Comparison of ENCODE assay signal across 8 mouse cellular contexts in genomic region chr16:15084147-15084752, GRCm38 (mm10).
DNase-seq lines count a peak whose midpoint lies in the region; ATAC-seq and TF ChIP-seq lines count a peak whose summit lies in the region.

No protein-coding gene starts in this region.

- DNase-seq in liver, adult 2 months (ENCODE audit: extremely low read depth, low read depth, low spot score): no peak
- DNase-seq in liver: no peak
- DNase-seq in lung, adult 18-20 months: no peak
- no peak for DNase-seq in kidney, postnatal 4 days

- ATAC-seq in embryonic facial prominence, embryonic 15.5 days (ENCODE audit: insufficient number of reproducible peaks, low FRiP score, low TSS enrichment, low read depth): peak; percentile 41
- ATAC-seq in intestine, postnatal 0 days: no peak
- ATAC-seq in erythroid progenitor cell, adult 5-6 weeks (replicated peaks; ENCODE audit: low FRiP score, poor library complexity, severe bottlenecking): no peak

- H3K27me3 ChIP-seq in liver, adult 2 months (ENCODE audit: control insufficient read depth, insufficient read depth, low read length): no peaks in the 10 kb centered on the region; the same call in 1 of the 2 replicates
- H3K27me3 ChIP-seq in embryonic facial prominence, embryonic 15.5 days: no peaks in the 10 kb centered on the region
- no peaks in the 10 kb centered on the region for H3K27me3 ChIP-seq in intestine, postnatal 0 days (replicated peaks; ENCODE audit: control insufficient read depth, insufficient read depth, low read length)

- H3K4me2 ChIP-seq in embryonic facial prominence, embryonic 15.5 days (replicated peaks): peak overlapping the region; percentile 80
- peak overlapping the region; percentile 63 for H3K4me2 ChIP-seq in intestine, postnatal 0 days (replicated peaks; ENCODE audit: low read depth)

- 27% methylated on average over 10 of the region's 10 CpGs for WGBS in liver, adult 2 months
- 9% methylated on average over 10 of the region's 10 CpGs for WGBS in embryonic facial prominence, embryonic 15.5 days
- WGBS in intestine, postnatal 0 days: 36% methylated on average over 10 of the region's 10 CpGs
- WGBS in olfactory bulb, adult 2 months: 39% methylated on average over 10 of the region's 10 CpGs

- no peaks in the 10 kb centered on the region for H3K9me3 ChIP-seq in embryonic facial prominence, embryonic 15.5 days (replicated peaks)
- no peaks in the 10 kb centered on the region for H3K9me3 ChIP-seq in intestine, postnatal 0 days (ENCODE audit: control insufficient read depth)

- no peaks in the 10 kb centered on the region for H3K36me3 ChIP-seq in liver, adult 2 months (ENCODE audit: control insufficient read depth, insufficient read depth, low read length)
- no peaks in the 10 kb centered on the region for H3K36me3 ChIP-seq in embryonic facial prominence, embryonic 15.5 days
- no peaks in the 10 kb centered on the region for H3K36me3 ChIP-seq in intestine, postnatal 0 days (ENCODE audit: control insufficient read depth, insufficient read depth)

- no peak for TF ChIP-seq CTCF in liver, adult 2 months (IDR thresholded peaks at IDR 0.05; ENCODE audit: low read depth, low read length)
- TF ChIP-seq CTCF in intestine, postnatal 0 days (IDR thresholded peaks at IDR 0.05; ENCODE audit: low read depth): no peak
- TF ChIP-seq CTCF in olfactory bulb, adult 2 months (IDR thresholded peaks at IDR 0.05; ENCODE audit: insufficient read depth, low read depth, low read length): no peak

- H3K79me2 ChIP-seq in liver, adult 2 months (ENCODE audit: control insufficient read depth, insufficient read depth, low read length): no peaks in the 10 kb centered on the region

- no peak overlapping the region for H3K9ac ChIP-seq in liver, adult 2 months (ENCODE audit: low read depth, low read length)
- peak overlapping the region; percentile 46 for H3K9ac ChIP-seq in embryonic facial prominence, embryonic 15.5 days
- no peak overlapping the region for H3K9ac ChIP-seq in intestine, postnatal 0 days (ENCODE audit: low read depth, low read length)

- peak overlapping the region; percentile 39; the same call in 1 of the 2 replicates for H3K27ac ChIP-seq in liver, adult 2 months (replicated peaks; ENCODE audit: insufficient read depth, low read depth, low read length)
- H3K27ac ChIP-seq in embryonic facial prominence, embryonic 15.5 days (replicated peaks): peak overlapping the region; percentile 96
- H3K27ac ChIP-seq in intestine, postnatal 0 days (ENCODE audit: low read depth, low read length): peak overlapping the region; percentile 31; the same call in 1 of the 2 replicates
- no peak overlapping the region for H3K27ac ChIP-seq in olfactory bulb, adult 2 months (ENCODE audit: insufficient read depth, low read depth, low read length)

- no peaks in the 10 kb centered on the region for H3K4me1 ChIP-seq in liver, adult 2 months (ENCODE audit: control insufficient read depth, insufficient read depth, low read length)
- H3K4me1 ChIP-seq in embryonic facial prominence, embryonic 15.5 days: peaks cover 17% of the 10 kb centered on the region
- no peaks in the 10 kb centered on the region for H3K4me1 ChIP-seq in intestine, postnatal 0 days (replicated peaks; ENCODE audit: control insufficient read depth, insufficient read depth, low read length)
- peaks cover 8% of the 10 kb centered on the region for H3K4me1 ChIP-seq in olfactory bulb, adult 2 months (ENCODE audit: control insufficient read depth, insufficient read depth, low read length)

- H3K4me3 ChIP-seq in liver, adult 2 months (ENCODE audit: insufficient read depth, low read depth, low read length): no peak overlapping the region
- H3K4me3 ChIP-seq in embryonic facial prominence, embryonic 15.5 days (replicated peaks): peak overlapping the region; percentile 53
- H3K4me3 ChIP-seq in intestine, postnatal 0 days (ENCODE audit: low read depth, low read length): peak overlapping the region; percentile 37; the same call in 1 of the 2 replicates
- H3K4me3 ChIP-seq in olfactory bulb, adult 2 months (ENCODE audit: insufficient read depth, low read depth, low read length): peak overlapping the region; percentile 57

- no peak for TF ChIP-seq POLR2A in liver, adult 2 months (IDR thresholded peaks at IDR 0.05; ENCODE audit: extremely low read depth, insufficient read depth, low read length)
- no peak for TF ChIP-seq POLR2A in olfactory bulb, adult 2 months (IDR thresholded peaks at IDR 0.05; ENCODE audit: insufficient read depth, low read depth, low read length)
